Comparison of ENCODE assay signal across 21 mouse cellular contexts in the genomic region with DNA sequence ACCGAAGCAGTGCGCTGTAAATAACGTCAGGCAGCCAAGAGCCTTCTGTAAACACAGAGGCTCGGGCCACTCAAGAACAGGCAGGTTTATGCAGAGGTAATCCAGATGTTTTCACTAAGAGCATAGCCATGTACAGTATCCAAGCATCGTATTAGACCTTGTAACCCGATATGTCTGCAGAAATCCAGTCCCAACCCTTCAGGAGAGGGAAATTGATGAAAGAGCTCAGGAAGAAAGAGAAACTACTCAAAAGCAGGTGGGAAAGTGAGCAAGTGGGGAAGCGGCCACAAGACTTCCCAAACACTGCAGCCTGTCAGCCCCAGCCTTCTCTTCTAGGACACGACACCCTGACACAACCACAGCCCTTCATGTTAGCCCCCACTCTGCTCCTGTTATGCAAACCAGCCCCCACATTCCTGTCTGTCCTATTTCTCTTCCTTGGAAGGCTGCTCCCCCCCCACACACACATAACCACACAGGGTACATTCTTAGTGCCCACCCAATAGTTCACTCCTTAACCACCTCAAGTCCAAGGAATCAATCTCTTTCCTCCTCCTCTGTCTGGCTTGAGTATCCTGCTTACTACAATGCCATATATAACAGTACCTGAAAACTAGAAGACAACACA.
DNase-seq lines count a peak whose midpoint lies in the region; ATAC-seq and TF ChIP-seq lines count a peak whose summit lies in the region.
"Had no signal": no experiment of that assay in that cellular context is flagged by ENCODE, and none has a peak within 500 bp of the region (broad histone marks: within the 10 kb centered on the region; RNA-seq: fewer than 3 reads in every experiment).

No protein-coding gene starts in this region.

- H3K4me2 ChIP-seq in kidney, embryonic 14.5 days (replicated peaks; ENCODE audit: low read depth, low read length), result no peak overlapping the region
- no peak overlapping the region; the same call in 1 of the 2 replicates for H3K4me2 ChIP-seq in intestine, embryonic 15.5 days (replicated peaks)
- H3K4me2 ChIP-seq: heart, embryonic 15.5 days; liver, embryonic 12.5 days had no signal

- 0 out of 2 replicates have a peak overlapping the region, but pooled peaks have one; percentile 24 for H3K27ac ChIP-seq in kidney, embryonic 14.5 days (ENCODE audit: low read depth, low read length)
- no peak overlapping the region for H3K27ac ChIP-seq in kidney, adult 2 months (ENCODE audit: insufficient read depth, low read depth, low read length)
- H3K27ac ChIP-seq in embryonic facial prominence, embryonic 10.5 days (replicated peaks), result peak overlapping the region; percentile 81
- no peak overlapping the region for H3K27ac ChIP-seq in intestine, embryonic 15.5 days
- H3K27ac ChIP-seq: heart, embryonic 15.5 days; liver, embryonic 12.5 days had no signal

- no peak overlapping the region for H3K9ac ChIP-seq in kidney, embryonic 14.5 days (ENCODE audit: low read depth, low read length)
- no peak overlapping the region for H3K9ac ChIP-seq in intestine, embryonic 15.5 days
- H3K9ac ChIP-seq: heart, embryonic 15.5 days; liver, embryonic 12.5 days had no signal

- no peak overlapping the region for H3K4me3 ChIP-seq in kidney, embryonic 14.5 days (ENCODE audit: low read length)
- H3K4me3 ChIP-seq in kidney, adult 2 months (ENCODE audit: insufficient read depth, low read depth, low read length), result no peak overlapping the region
- no peak overlapping the region for H3K4me3 ChIP-seq in embryonic facial prominence, embryonic 10.5 days
- no peak overlapping the region for H3K4me3 ChIP-seq in intestine, embryonic 15.5 days (replicated peaks)
- H3K4me3 ChIP-seq: heart, embryonic 15.5 days; liver, embryonic 12.5 days; megakaryocyte, embryonic 14.5 days had no signal

- intact Hi-C loops in heart, postnatal 36 days (cut with DNase I), result no loop called here

- H3K27me3 ChIP-seq in kidney, embryonic 14.5 days (ENCODE audit: control insufficient read depth, insufficient read depth, low read length), result no peaks in the 10 kb centered on the region
- H3K27me3 ChIP-seq in kidney, adult 2 months (replicated peaks; ENCODE audit: control insufficient read depth, insufficient read depth, low read length), result no peaks in the 10 kb centered on the region
- no peaks in the 10 kb centered on the region for H3K27me3 ChIP-seq in embryonic facial prominence, embryonic 10.5 days (replicated peaks; ENCODE audit: low read depth, poor library complexity, severe bottlenecking)
- no peaks in the 10 kb centered on the region for H3K27me3 ChIP-seq in intestine, embryonic 15.5 days (replicated peaks)
- H3K27me3 ChIP-seq: heart, embryonic 15.5 days; liver, embryonic 12.5 days; megakaryocyte, embryonic 14.5 days had no signal

- no peaks in the 10 kb centered on the region for H3K9me3 ChIP-seq in kidney, embryonic 14.5 days (ENCODE audit: control insufficient read depth, low read length)
- H3K9me3 ChIP-seq in embryonic facial prominence, embryonic 10.5 days, result no peaks in the 10 kb centered on the region
- no peaks in the 10 kb centered on the region for H3K9me3 ChIP-seq in intestine, embryonic 15.5 days
- H3K9me3 ChIP-seq: heart, embryonic 15.5 days; liver, embryonic 12.5 days had no signal

- DNase-seq in kidney, adult 2 months, result no peak
- peak; percentile 35 for DNase-seq in embryonic facial prominence, embryonic 10.5 days (ENCODE audit: low spot score)
- peak; percentile 57 for DNase-seq in mesoderm, embryonic 11.5 days (ENCODE audit: low read depth, low spot score)
- DNase-seq in left cerebral cortex, adult 8-10 months (ENCODE audit: low spot score in 2 of 2), result no peak
- DNase-seq in heart, postnatal 36 days, result no peak
- no peak for DNase-seq in T-cell, adult 2 months (ENCODE audit: low spot score)
- DNase-seq: adrenal gland, postnatal 25 days; B cell, adult 2 months; cerebellum, adult 9-10 months; heart, adult 18-20 months; retina, postnatal 1 day; right cerebral cortex, postnatal 4 days had no signal

- WGBS in kidney, embryonic 14.5 days, result 20% methylated on average over 8 of the region's 8 CpGs
- 43% methylated on average over 8 of the region's 8 CpGs for WGBS in kidney, adult 2 months
- 57% methylated on average over 8 of the region's 8 CpGs for WGBS in embryonic facial prominence, embryonic 10.5 days
- 28% methylated on average over 8 of the region's 8 CpGs for WGBS in intestine, embryonic 15.5 days

- no peak for TF ChIP-seq POLR2A in kidney, adult 2 months (IDR thresholded peaks at IDR 0.05; ENCODE audit: low read depth, low read length)

- peaks cover 15% of the 10 kb centered on the region for H3K4me1 ChIP-seq in kidney, embryonic 14.5 days (ENCODE audit: control insufficient read depth, insufficient read depth, low read length)
- no peaks in the 10 kb centered on the region for H3K4me1 ChIP-seq in kidney, adult 2 months (ENCODE audit: control insufficient read depth, insufficient read depth, low read length)
- H3K4me1 ChIP-seq in embryonic facial prominence, embryonic 10.5 days, result peaks cover 51% of the 10 kb centered on the region
- 0 out of 2 replicates have a peak, but pooled peaks cover 2% of the 10 kb centered on the region for H3K4me1 ChIP-seq in intestine, embryonic 15.5 days (replicated peaks)
- H3K4me1 ChIP-seq: heart, embryonic 15.5 days; liver, embryonic 12.5 days; megakaryocyte, embryonic 14.5 days had no signal

- no peaks in the 10 kb centered on the region for H3K36me3 ChIP-seq in kidney, embryonic 14.5 days (ENCODE audit: control insufficient read depth, insufficient read depth, low read length)
- no peaks in the 10 kb centered on the region for H3K36me3 ChIP-seq in kidney, adult 2 months (ENCODE audit: control insufficient read depth, insufficient read depth, low read length)
- H3K36me3 ChIP-seq in embryonic facial prominence, embryonic 10.5 days (replicated peaks), result no peaks in the 10 kb centered on the region
- no peaks in the 10 kb centered on the region for H3K36me3 ChIP-seq in intestine, embryonic 15.5 days
- H3K36me3 ChIP-seq: heart, embryonic 15.5 days; liver, embryonic 12.5 days had no signal

- no peak for TF ChIP-seq CTCF in kidney, adult 2 months (conservative IDR thresholded peaks at IDR 0.05; ENCODE audit: insufficient read depth, insufficient read length, low read depth, low read length)

- ATAC-seq in kidney, embryonic 14.5 days (ENCODE audit: low FRiP score, low TSS enrichment), result peak; percentile 91
- ATAC-seq in intestine, embryonic 15.5 days, result peak; percentile 88
- ATAC-seq: activated CD4-positive, CD25-positive, alpha-beta regulatory T cell, adult 4 months; inflammation-experienced regulatory T-cells, adult 6 months; liver, embryonic 12.5 days; lung, postnatal 0 days; midbrain, embryonic 16.5 days had no signal

Comparison
In these comparisons a context has a peak if more than half of its experiments do, and no peak if none do; other contexts are left out.
1. H3K27ac ChIP-seq: peak in kidney, embryonic 14.5 days (single experiment) and embryonic facial prominence, embryonic 10.5 days (single experiment); none in kidney, adult 2 months (single experiment) and intestine, embryonic 15.5 days (single experiment).
2. DNase-seq: peak in embryonic facial prominence, embryonic 10.5 days (single experiment) and mesoderm, embryonic 11.5 days (single experiment); none in kidney, adult 2 months (single experiment), left cerebral cortex, adult 8-10 months (0 of 2), heart, postnatal 36 days (0 of 2) and T-cell, adult 2 months (single experiment).